Mouse (Mus musculus): ENCODE results near the gene Spaar.
"Not testable (repeated sequence)": the region's sequence is repeated elsewhere in the genome, so short reads cannot be mapped to it uniquely, and the experiment has no call there.

Spaar gene

DNA sequence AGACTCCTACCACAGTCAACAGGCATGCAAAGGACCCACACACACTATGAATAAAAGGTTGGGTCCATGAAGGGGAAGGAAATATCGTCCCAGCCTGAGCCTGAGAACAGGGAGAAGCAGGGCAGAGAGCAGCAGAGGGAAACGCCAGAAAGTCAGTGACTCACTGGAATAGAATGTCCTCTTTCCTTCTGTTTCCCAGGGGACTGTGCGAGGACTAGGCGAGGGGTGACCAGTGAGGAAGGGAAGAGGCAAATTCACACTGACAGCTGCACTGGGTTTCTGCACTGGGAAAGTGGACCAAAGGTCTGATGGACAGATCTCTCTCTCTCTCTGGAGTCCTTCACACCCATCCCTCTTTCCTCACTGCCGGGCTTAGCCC is 1.3 kb upstream of the Spaar start:
- no peak for DNase-seq (ENCODE audit: low read depth, low spot score)

DNA sequence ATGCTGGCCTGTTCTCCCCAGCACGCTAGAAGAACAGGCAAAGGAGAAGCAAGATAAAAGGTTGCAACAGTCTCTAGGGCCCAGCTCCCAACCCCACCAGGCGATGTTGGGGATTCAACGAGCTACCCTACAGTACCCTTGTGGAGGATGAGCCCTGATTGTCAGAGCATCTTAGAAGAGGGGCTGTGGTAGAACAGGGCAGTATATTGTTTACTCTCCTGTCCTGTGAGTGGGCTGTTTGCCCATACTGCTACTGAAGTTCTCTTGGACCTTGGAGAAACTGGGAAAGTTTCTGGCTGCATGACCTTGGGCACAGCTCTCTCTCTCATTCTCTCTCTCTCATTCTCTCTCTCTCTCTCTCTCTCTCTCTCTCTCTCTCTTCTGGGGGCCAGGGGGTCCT is 708 bp upstream of the Spaar start:
- DNase-seq (ENCODE audit: low read depth, low spot score), result no peak

DNA sequence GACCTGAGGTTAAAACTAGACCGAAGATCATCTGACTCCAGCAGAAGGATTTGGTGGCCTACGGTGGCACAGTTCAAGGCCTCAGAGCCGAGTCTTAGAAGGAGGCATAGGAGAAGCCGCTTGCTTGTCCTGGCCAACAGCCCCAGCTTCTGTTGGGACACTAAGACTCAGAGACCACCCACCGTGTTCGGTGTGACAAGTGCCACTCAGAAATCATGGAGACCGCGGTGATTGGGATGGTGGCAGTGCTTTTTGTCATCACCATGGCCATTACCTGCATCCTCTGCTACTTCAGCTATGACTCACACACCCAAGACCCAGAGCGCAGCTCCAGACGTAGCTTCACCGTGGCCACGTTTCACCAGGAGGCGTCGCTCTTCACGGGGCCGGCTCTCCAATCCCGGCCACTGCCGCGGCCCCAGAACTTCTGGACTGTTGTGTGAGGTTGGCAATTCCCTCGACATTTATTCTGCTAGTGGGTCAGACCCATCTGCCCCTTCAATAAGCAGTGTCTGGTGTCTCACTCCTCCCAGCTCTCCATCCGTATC is 990 bp downstream of the Spaar start:
- DNase-seq (ENCODE audit: low read depth, low spot score), result no peak

DNA sequence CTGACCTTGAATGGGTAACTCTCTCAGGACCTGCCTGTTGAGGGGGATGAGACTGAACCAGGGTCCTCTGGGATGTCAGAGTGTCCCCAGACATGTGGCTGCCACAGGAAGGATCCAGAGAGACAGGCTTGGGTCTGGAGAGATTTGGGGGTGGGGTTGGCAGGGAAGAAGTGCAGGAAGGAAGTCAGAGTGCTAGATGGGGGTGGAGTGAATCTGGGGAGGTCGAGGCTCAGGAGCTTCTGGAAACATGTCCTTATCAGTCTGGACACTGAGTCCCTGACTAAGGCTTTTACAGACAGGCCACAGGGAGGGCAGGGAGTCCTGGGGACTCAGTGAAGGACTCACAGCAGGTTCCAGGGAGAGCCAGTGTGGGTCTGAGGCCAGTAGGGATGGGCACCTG is 2.3 kb downstream of the Spaar start:
- DNase-seq (ENCODE audit: low read depth, low spot score), result no peak

DNA sequence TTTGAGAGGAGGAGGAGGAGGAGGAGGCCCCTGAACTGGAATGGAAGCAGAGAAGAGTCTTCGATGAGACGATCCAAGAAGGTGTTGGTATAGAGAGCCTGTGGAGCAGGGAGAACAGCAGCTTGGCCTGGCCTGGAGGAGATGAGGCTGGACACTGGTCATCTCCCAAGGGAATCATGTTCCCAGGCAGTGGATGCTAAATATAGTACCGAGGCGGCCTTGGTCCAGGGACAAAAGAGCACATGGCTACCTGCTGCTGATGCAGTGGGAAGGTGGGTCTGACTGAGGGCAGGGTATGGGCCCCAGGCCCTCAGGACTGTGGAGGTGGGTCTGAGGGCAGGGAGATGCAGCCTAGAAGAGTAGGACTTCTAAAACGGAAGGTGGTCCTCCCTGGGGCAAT is 3.4 kb downstream of the Spaar start:
- no peak for DNase-seq (ENCODE audit: low read depth, low spot score)

DNA sequence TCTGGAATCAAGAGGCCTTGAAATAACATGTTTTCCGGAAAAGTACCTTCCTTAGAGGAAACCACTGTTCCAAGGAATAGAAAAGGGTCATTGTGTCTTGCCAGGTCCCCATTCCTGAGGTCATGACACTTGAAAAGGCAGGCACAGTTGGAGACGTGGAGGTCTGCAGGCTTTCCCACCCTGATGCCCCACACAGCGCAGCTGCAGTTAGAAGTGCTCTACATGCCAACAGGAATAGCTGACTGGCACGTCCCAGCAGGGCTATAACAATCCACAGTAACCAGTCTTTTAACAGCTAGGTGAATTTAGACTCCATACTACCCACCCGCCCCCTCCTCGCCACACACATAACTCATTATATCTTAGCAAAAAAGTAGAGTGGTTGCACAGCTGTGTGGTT is 7.3 kb downstream of the Spaar start:
- no peak for DNase-seq (ENCODE audit: low read depth, low spot score)

DNA sequence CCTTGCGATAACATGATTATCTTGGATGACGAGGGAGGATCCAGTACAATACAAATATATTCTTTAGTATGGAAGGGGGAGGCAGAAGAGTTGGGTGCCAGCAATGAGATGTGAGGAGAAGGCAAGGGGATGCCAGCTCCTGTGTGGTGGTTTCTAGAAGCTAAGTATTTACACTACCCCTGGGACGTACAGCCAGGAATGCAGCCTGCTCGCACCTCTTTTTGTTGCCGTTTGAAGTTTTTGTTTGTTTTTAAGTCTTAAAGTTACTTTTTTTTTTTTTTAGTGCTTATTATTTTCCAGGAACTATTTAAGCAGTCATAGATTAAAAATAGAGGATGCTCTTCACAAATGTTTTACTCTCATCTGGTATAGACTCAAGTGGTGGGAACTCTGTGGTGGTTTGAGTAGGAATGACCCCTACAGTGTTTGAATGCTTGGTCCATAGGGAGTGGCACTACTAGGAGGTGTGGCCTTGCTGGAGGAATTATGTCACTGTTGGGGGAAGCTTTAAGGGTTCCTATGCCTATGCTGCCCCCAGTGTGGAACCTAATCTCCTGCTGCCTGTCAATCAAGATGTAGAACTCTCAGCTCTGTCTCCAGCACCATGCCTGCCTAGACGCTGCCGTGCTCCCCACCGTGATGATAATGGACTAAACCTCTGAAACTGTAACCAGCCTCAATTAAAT is 9.3 kb downstream of the Spaar start:
- no peak for DNase-seq (ENCODE audit: low read depth, low spot score)

GRCm38 (mm10) chr4:43741526-43741925 is 11.7 kb downstream of the Spaar start:
- DNase-seq (ENCODE audit: low read depth, low spot score), result no peak

DNA sequence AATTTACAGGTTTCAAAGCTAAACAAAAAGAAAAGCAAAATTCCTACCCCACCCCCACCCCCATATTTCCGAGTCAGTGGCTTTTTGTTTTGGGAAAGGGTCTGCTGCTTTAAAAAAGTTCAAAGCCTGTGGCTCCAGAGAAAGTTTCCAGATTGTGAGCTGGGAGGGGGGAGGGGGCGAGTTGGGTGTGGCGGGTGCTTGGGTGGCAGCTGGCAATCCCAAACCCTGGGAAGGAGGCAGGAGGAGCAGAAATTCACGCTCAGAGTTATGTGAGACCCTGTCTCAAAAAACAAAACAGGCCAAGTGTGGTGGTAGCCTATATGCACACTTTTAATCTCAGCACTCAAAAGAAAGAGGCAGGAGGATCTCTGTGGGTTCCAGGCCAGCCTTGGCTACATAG is 12.8 kb downstream of the Spaar start:
- DNase-seq (ENCODE audit: low read depth, low spot score), result no peak

DNA sequence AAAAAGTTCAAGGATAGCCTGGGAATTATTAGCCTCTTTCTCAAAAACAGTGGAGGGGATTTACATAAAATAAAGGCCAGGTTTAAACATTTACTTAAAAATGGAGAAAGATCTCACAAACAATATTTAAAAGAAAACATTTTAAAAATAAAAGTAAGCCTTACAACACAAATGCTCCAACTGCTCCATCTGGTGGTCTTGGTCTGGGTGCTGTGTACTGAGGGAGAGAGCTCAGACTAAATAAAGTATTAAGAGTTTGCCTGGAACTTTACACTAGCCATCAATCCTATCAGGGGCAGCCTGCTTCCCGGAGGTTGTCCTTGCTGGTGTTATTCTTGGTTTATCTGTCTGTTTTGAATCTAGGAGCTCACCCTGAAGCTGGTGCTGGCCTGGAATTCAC is 13.3 kb downstream of the Spaar start:
- DNase-seq (ENCODE audit: low read depth, low spot score), result no peak

DNA sequence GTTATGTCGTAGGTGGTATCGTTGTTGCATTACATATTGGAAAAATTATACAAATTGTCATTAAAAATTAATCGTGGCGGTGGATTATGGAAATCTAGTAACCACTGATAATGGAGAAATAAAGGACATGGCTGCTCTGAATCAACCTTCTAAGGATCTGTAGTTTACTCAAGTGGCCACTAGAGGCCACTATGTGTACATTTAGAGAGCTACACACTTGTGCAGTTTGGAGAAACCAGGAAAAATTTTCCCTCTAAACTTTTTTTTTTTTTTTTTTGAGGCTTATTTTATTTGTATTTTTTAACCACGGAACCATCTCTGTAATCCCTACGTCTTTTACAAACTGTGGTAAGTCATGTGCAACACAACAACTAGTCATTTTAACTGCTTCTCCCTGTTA is 15.4 kb downstream of the Spaar start:
- DNase-seq (ENCODE audit: low read depth, low spot score), result no peak

GRCm38 (mm10) chr4:43757213-43757612 is 27.4 kb downstream of the Spaar start:
- DNase-seq (ENCODE audit: low read depth, low spot score), result no peak

- no peak for DNase-seq (ENCODE audit: low read depth, low spot score)
Observed at GRCm38 (mm10) chr4:43759571-43760418, 30.0 kb downstream of the Spaar start.

DNA sequence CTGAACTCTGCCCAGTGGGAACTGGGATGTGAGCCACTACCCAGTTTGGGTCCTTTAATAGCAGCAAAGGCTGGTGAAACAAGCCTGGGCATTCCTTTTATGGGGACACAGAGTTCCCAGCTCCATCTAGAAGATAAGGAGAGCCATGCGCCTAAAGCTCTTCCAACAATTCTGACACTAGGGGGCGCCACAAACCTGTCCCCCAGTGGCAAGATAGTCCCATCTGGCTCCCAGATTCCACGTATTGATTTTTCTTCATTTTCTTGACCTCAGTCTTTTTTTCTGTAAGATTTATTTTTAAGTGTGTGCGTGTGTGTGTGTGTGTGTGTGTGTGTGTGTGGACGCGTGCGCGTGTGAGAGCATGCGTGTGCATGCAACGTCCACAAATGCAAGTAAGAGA is 30.6 kb downstream of the Spaar start:
- peak; percentile 49 for DNase-seq (ENCODE audit: low read depth, low spot score)

GRCm38 (mm10) chr4:43761336-43761735 is 31.5 kb downstream of the Spaar start:
- no peak for DNase-seq (ENCODE audit: low read depth, low spot score)

DNA sequence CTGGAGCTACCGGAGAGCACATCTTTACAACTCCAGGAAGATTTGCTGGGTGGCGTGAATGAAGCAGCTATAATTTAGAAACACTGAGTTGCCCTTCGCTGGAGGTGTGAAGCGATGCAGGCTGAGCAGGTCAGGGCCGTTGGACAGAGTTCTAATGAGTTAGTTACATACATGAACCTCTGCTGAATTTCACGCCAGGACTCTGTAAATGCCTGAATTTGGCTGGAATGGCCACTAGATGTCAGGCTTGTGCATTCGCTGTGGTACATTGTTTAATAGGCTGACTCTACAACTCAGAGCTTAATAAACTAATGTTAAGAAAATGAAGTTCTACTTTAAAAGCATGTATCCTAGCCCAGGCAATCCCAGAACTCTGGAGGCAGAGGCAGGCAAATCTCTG is 33.6 kb downstream of the Spaar start:
- DNase-seq (ENCODE audit: low read depth, low spot score), result no peak

DNA sequence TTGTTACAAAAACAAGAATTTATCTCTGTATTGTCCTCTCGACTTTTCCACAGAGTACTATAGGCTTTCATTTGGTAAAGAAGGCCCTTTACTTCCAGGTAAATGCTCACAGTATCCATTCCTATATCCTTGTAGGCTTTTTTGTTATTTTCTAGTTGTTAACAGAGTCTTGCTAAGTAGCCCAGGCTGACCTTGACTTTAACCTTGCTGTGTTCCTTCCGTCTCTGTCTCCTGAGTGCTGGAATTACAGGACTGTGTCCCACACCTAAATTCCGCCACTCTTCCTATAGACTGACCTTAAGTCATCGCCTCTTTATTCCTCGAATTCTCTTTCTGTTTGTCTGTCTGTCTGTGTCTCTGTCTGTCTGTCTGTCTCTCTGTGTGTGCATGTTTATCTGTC is 38.5 kb downstream of the Spaar start:
- DNase-seq (ENCODE audit: low read depth, low spot score), result no peak

DNA sequence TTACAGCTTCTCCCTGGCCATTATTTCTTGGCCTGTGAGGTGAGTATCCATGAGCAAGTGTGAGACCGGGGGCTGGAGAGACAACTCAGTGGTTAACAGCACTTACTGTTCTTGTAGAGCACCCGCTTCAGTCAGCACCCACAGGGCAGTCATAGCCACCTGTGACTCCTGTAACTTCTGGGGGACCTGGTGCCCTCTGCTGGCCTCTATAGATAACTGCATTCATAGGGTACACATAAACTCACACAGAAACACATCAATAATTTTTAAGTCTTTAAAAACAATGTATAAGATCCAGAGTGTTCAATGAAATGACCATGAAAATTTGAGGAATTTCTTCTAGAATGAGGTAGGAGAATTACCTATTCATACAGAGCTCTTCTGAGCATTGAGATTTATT is 39.5 kb downstream of the Spaar start:
- DNase-seq (ENCODE audit: low read depth, low spot score), result no peak

DNA sequence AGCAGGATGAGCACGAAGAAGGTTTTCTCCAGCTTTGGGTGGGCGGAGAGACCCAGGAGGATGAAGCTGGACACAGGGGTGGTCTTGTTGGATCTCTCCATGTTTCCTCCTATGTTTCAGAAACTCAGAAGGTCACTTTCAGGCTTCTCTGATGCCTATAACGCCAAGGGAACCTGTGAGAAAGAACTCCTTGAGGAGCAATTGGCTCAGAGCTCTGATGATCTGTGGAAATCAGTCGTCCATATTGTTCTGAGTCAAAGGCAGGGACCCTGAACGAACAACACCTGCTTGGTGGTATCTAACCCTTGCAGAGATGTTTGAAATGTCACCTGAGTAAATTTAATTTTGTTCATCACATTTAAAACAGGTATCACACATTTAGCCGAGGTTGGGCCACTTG is 41.1 kb downstream of the Spaar start, which contains the start of gene Olfr159:
Gene Olfr159 (minus strand): TSS at position 101 of the 400 bp plus-strand sequence.
- no peak for DNase-seq (ENCODE audit: low read depth, low spot score)

DNA sequence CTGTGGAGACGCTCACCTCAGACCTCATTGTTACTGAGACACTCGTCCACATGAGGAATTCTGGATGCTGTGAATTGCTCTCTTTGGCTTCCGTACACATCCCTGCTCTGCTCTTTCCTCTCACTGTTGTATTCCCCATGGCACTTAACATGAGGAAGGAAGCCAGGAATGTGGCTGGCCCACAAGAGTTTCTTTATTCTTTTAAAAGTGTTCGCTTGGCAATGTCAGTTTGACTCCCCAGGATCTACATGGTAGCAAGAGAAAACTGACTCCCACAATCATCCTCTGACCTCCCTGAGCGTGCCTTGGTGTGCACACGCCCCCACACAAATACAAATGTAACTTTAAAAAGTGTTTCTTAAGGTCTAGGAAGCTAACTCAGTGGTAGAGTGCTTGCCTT is 41.8 kb downstream of the Spaar start:
- DNase-seq (ENCODE audit: low read depth, low spot score), result no peak

GRCm38 (mm10) chr4:43772304-43772703 is 42.5 kb downstream of the Spaar start:
- DNase-seq (ENCODE audit: low read depth, low spot score), result no peak

DNA sequence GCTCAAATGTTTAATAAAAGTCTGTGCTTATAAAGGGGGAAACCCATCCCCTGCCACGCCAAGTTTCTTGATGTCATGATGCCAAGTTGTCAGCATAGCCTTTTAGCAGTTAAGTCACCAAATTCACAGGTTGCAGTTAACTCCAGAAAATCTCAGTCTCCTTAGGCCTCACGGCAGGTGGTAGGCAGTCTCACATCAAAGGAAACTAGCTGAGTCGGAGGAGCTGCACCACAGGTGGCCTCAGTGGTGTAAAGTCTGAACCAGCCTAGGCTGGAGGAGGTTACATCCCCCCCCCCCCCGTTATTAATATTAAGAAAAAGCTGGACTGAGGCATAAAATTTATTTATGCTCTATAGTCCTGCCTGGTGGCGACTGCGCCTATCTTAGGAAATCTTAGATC is 65.5 kb downstream of the Spaar start:
- DNase-seq (ENCODE audit: low read depth, low spot score), result no peak

- not testable (repeated sequence) for DNase-seq (ENCODE audit: low read depth, low spot score)
Observed at GRCm38 (mm10) chr4:43795844-43796243, 66.0 kb downstream of the Spaar start.
